Mouse (Mus musculus): ENCODE measurements around the gene Acy3. TPM values are rescaled to one million over a fixed set of nuclear protein-coding genes. Genes with fewer than 3 reads are reported as not detected.

The Acy3 gene
- polyA plus RNA-seq (2012; fragmentation: generic; extraction: Trizol) = 6.3 TPM

DNA sequence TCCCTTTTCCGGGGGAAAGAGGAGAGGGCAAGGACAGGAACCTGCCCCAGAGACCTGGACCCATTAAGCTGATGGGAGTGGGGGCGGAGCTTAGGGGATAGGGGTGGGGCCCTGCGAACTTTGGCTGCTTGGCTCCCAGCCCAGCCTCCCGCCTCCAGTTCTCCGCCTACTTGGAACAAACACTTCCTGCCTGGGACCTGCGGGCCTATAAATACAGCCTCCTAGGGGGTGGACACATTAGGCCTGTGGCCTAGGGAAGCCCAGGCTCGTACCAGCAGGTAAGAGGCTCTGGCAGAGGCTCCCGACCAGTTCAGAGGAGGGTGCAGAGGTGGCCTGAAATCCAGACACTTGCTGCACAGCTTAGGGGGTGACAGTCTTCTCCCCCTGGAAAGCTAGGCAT is at the start of gene Acy3:
TSS of gene Acy3 (plus strand) at position 237 of the 400 bp plus-strand sequence.
- H3K4me2 ChIP-seq (ENCODE audit: low read depth) = peak within 1 kb of the TSS; percentile 28
- H3ac ChIP-seq (ENCODE audit: control insufficient read depth, insufficient read length) = no peak within 1 kb of the TSS
- H3K27me3 ChIP-seq (ENCODE audit: control insufficient read depth, insufficient read depth, insufficient read length) = peaks cover 6% of the 10 kb centered on the region
- TF ChIP-seq MAX (IDR thresholded peaks at IDR 0.05; ENCODE audit: low read depth) (no peak), SRF (IDR thresholded peaks at IDR 0.05; ENCODE audit: control insufficient read depth, insufficient read length, low read depth) (no peak), MYOG (IDR thresholded peaks at IDR 0.05; ENCODE audit: control insufficient read depth in 1 of 3, insufficient read depth in 1 of 3, insufficient read length in 2 of 3, low read depth in 2 of 3) (no peak), MYOD1 (IDR thresholded peaks at IDR 0.05; ENCODE audit: control insufficient read depth in 1 of 3, insufficient read length in 2 of 3, low read depth in 2 of 3) (no peak), USF1 (IDR thresholded peaks at IDR 0.05; ENCODE audit: low read depth) (no peak), POLR2A (IDR thresholded peaks at IDR 0.05; ENCODE audit: insufficient read length, low read depth) (peak; percentile 39)
- H3K36me3 ChIP-seq (ENCODE audit: control insufficient read depth, insufficient read depth) = no peaks in the 10 kb centered on the region
- no peak within 1 kb of the TSS for H3K4me3 ChIP-seq
- no peaks in the 10 kb centered on the region for H3K79me2 ChIP-seq (ENCODE audit: control insufficient read depth, insufficient read depth)

DNA sequence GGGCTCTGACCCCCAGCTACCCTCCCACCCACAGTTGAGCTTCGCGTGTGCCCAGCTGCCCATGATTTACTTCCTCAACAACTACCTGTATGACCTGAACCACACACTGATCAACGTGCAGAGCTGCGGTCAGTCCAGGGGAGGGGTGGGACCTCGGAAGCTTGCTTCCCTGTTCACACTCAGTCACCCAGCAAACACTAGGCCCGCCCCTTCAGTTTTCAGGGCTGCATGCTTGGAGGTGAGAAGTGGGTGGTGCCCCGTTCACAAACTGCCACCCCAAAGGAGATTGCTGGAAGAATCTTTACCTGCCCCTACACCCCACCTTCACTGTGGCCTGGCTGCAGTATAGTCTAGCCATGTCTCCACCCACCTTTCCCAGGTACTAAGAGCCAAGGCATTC is 44.1 kb upstream of the Acy3 start:
- Histone ChIP-seq H3K27me3 (ENCODE audit: control insufficient read depth, insufficient read depth, insufficient read length) (no peaks in the 10 kb centered on the region), H3K79me2 (ENCODE audit: control insufficient read depth, insufficient read depth) (no peaks in the 10 kb centered on the region), H3ac (ENCODE audit: control insufficient read depth, insufficient read length) (no peak overlapping the region), H3K36me3 (ENCODE audit: control insufficient read depth, insufficient read depth) (no peaks in the 10 kb centered on the region), H3K4me2 (ENCODE audit: low read depth) (no peak overlapping the region), H3K4me3 (no peak overlapping the region)
- no peak for TF ChIP-seq REST (IDR thresholded peaks at IDR 0.05; ENCODE audit: insufficient read depth, insufficient read length)
- no peak for TF ChIP-seq TCF3 (IDR thresholded peaks at IDR 0.05; ENCODE audit: insufficient read length, low read depth)
- TF ChIP-seq SRF (IDR thresholded peaks at IDR 0.05; ENCODE audit: control insufficient read depth, insufficient read length, low read depth) = no peak
- TF ChIP-seq MAX (IDR thresholded peaks at IDR 0.05; ENCODE audit: low read depth) = no peak
- no peak for TF ChIP-seq CEBPB (IDR thresholded peaks at IDR 0.05; ENCODE audit: insufficient read depth, poor library complexity, severe bottlenecking)
- TF ChIP-seq USF1 (IDR thresholded peaks at IDR 0.05; ENCODE audit: low read depth) = no peak
- TF ChIP-seq POLR2AphosphoS2 (IDR thresholded peaks at IDR 0.05; ENCODE audit: insufficient read length, low read depth) = no peak

DNA sequence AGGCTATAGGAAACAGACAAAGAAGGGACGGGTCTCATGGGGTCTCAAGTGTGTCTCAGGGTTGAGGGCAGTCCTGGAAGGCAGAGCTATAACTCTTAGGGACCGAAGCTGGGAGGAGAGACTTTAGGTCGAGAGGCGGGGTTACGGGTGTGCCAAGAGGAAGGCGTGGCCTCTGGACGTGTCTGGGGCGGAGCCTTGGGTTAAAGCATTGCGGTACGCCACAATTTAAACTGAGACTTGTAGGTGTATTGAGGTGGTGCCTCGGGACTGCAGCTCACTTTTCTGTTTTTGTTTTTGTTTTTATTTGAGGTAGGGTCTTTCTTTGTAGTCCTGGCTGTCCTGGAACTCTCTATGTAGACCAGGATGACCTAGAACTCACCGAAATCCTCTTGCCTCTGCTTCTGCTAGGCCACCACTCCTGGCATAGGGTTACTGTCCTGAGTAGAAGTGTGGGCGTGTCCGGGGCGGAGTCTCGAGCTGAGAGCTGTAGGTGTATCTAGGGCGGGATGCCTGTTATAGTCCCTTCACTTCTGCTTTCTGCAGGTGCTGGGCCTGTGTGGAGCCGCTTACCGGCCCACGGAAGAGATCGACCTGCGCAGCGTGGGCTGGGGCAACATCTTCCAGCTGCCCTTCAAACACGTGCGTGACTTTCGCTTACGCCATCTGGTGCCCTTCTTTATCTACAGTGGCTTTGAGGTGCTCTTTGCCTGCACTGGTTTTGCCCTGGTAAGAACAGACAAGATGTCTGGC is 43.2 kb upstream of the Acy3 start:
- no peak overlapping the region for H3K4me2 ChIP-seq (ENCODE audit: low read depth)
- H3K36me3 ChIP-seq (ENCODE audit: control insufficient read depth, insufficient read depth) = no peaks in the 10 kb centered on the region
- no peak overlapping the region for H3K4me3 ChIP-seq
- H3K79me2 ChIP-seq (ENCODE audit: control insufficient read depth, insufficient read depth) = no peaks in the 10 kb centered on the region
- no peak overlapping the region for H3ac ChIP-seq (ENCODE audit: control insufficient read depth, insufficient read length)
- no peaks in the 10 kb centered on the region for H3K27me3 ChIP-seq (ENCODE audit: control insufficient read depth, insufficient read depth, insufficient read length)
- TF ChIP-seq E2F4 (IDR thresholded peaks at IDR 0.05; ENCODE audit: insufficient read depth) (no peak), MYOG (IDR thresholded peaks at IDR 0.05; ENCODE audit: control insufficient read depth in 1 of 3, insufficient read depth in 1 of 3, insufficient read length in 2 of 3, low read depth in 2 of 3) (no peak), TCF12 (IDR thresholded peaks at IDR 0.05; ENCODE audit: insufficient read depth, poor library complexity, severe bottlenecking) (no peak), POLR2AphosphoS2 (IDR thresholded peaks at IDR 0.05; ENCODE audit: insufficient read length, low read depth) (no peak), SRF (IDR thresholded peaks at IDR 0.05; ENCODE audit: control insufficient read depth, insufficient read length, low read depth) (no peak), USF1 (IDR thresholded peaks at IDR 0.05; ENCODE audit: low read depth) (no peak), MYOD1 (IDR thresholded peaks at IDR 0.05; ENCODE audit: control insufficient read depth in 1 of 3, insufficient read length in 2 of 3, low read depth in 2 of 3) (no peak), TCF3 (IDR thresholded peaks at IDR 0.05; ENCODE audit: insufficient read length, low read depth) (no peak), REST (IDR thresholded peaks at IDR 0.05; ENCODE audit: insufficient read depth, insufficient read length) (no peak), POLR2A (IDR thresholded peaks at IDR 0.05; ENCODE audit: insufficient read length, low read depth) (no peak), CEBPB (IDR thresholded peaks at IDR 0.05; ENCODE audit: insufficient read depth, poor library complexity, severe bottlenecking) (no peak), MAX (IDR thresholded peaks at IDR 0.05; ENCODE audit: low read depth) (no peak)

DNA sequence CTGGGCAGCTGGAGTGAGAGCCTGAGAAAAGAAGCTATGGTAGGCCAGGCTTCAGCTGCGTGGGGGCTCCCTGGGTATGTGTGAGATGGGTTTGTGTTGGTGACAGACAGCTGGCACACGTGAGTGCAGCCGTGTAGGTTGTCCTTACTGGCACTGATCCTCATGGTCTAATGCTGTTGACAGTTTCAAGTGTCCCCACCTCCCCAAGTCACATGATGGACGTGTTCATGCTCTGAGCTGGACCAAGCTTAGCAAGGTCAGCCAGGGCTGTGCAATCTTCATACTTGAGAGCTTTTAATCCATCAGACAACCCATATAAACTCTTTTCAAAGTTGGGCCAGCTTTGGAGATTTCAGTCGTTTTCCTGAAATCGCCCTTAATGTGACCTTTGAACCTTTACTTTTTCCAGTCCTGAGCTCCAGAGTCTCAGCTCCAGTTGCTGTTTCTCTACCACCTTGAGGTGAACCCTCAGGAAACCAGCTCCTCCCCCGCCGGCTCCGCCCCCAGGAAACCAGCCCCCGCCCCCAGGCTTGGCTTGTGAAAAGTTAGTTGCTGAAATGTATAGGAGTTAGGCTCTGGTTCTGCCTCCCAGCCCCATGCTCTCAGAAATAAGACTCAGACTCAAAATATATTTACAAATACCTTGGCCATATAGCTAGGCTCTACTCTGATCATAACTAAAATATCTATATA is 40.4 kb upstream of the Acy3 start:
- no peak overlapping the region for H3K4me2 ChIP-seq (ENCODE audit: low read depth)
- H3ac ChIP-seq (ENCODE audit: control insufficient read depth, insufficient read length) = no peak overlapping the region
- TF ChIP-seq POLR2AphosphoS2 (IDR thresholded peaks at IDR 0.05; ENCODE audit: insufficient read length, low read depth) = no peak
- no peaks in the 10 kb centered on the region for H3K36me3 ChIP-seq (ENCODE audit: control insufficient read depth, insufficient read depth)
- no peak overlapping the region for H3K4me3 ChIP-seq
- no peaks in the 10 kb centered on the region for H3K79me2 ChIP-seq (ENCODE audit: control insufficient read depth, insufficient read depth)
- H3K27me3 ChIP-seq (ENCODE audit: control insufficient read depth, insufficient read depth, insufficient read length) = no peaks in the 10 kb centered on the region

DNA sequence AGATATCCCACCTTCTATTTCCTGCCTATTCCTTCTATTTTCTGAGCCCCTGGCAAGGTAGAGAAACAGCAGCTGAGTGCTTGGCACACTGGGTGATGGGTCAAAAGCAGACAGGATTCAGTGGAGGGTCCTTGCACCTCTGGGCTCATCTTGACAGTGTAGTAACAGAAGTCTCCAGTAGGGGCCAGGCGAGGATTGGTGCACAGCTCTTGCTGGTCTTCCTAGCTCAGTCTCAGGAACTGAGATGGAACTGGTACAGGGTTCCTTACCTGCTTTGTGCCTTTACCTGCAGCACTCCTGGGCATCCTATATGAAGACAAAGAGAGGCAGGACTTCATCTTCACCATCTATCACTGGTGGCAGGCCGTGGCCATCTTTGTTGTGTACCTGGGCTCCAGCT is 39.7 kb upstream of the Acy3 start:
- Histone ChIP-seq H3K36me3 (ENCODE audit: control insufficient read depth, insufficient read depth) (no peaks in the 10 kb centered on the region), H3K27me3 (ENCODE audit: control insufficient read depth, insufficient read depth, insufficient read length) (no peaks in the 10 kb centered on the region), H3K79me2 (ENCODE audit: control insufficient read depth, insufficient read depth) (no peaks in the 10 kb centered on the region), H3K4me3 (no peak overlapping the region), H3ac (ENCODE audit: control insufficient read depth, insufficient read length) (no peak overlapping the region), H3K4me2 (ENCODE audit: low read depth) (no peak overlapping the region)
- no peak for TF ChIP-seq TCF12 (IDR thresholded peaks at IDR 0.05; ENCODE audit: insufficient read depth, poor library complexity, severe bottlenecking)
- TF ChIP-seq MYOD1 (IDR thresholded peaks at IDR 0.05; ENCODE audit: control insufficient read depth in 1 of 3, insufficient read length in 2 of 3, low read depth in 2 of 3) = no peak
- no peak for TF ChIP-seq REST (IDR thresholded peaks at IDR 0.05; ENCODE audit: insufficient read depth, insufficient read length)
- TF ChIP-seq CEBPB (IDR thresholded peaks at IDR 0.05; ENCODE audit: insufficient read depth, poor library complexity, severe bottlenecking) = no peak
- no peak for TF ChIP-seq E2F4 (IDR thresholded peaks at IDR 0.05; ENCODE audit: insufficient read depth)
- no peak for TF ChIP-seq POLR2A (IDR thresholded peaks at IDR 0.05; ENCODE audit: insufficient read length, low read depth)
- TF ChIP-seq MYOG (IDR thresholded peaks at IDR 0.05; ENCODE audit: control insufficient read depth in 1 of 3, insufficient read depth in 1 of 3, insufficient read length in 2 of 3, low read depth in 2 of 3) = no peak
- no peak for TF ChIP-seq USF1 (IDR thresholded peaks at IDR 0.05; ENCODE audit: low read depth)
- TF ChIP-seq MAX (IDR thresholded peaks at IDR 0.05; ENCODE audit: low read depth) = no peak
- TF ChIP-seq SRF (IDR thresholded peaks at IDR 0.05; ENCODE audit: control insufficient read depth, insufficient read length, low read depth) = no peak
- no peak for TF ChIP-seq POLR2AphosphoS2 (IDR thresholded peaks at IDR 0.05; ENCODE audit: insufficient read length, low read depth)
- no peak for TF ChIP-seq TCF3 (IDR thresholded peaks at IDR 0.05; ENCODE audit: insufficient read length, low read depth)

Data from myocyte (in vitro differentiated cells).